Comparison of ENCODE assay signal across 9 mouse cellular contexts in genomic region chr19:24606390-24606976, GRCm38 (mm10). TPM values are rescaled to one million over a fixed set of nuclear protein-coding genes. Genes with fewer than 3 reads are reported as not detected.
DNase-seq lines count a peak whose midpoint lies in the region; ATAC-seq and TF ChIP-seq lines count a peak whose summit lies in the region.
"Had no signal": no experiment of that assay in that cellular context is flagged by ENCODE, and none has a peak within 500 bp of the region (broad histone marks: within the 10 kb centered on the region; RNA-seq: fewer than 3 reads in every experiment).

No protein-coding gene starts in this region.

- peak; percentile 43 for TF ChIP-seq CTCF in gastrocnemius, adult 2 months (IDR thresholded peaks at IDR 0.05)

- no peak overlapping the region for H3K27ac ChIP-seq in gastrocnemius, adult 2 months
- H3K27ac ChIP-seq in neural tube, embryonic 11.5 days (ENCODE audit: low read depth, low read length), result no peak overlapping the region
- H3K27ac ChIP-seq in neural tube, embryonic 15.5 days (replicated peaks), result no peak overlapping the region
- H3K27ac ChIP-seq in midbrain, embryonic 14.5 days (replicated peaks; ENCODE audit: low read depth, low read length), result no peak overlapping the region
- H3K27ac ChIP-seq: heart, embryonic 13.5 days had no signal

- ATAC-seq in neural tube, embryonic 11.5 days (ENCODE audit: insufficient read depth, low FRiP score, low TSS enrichment), result no peak
- ATAC-seq in neural tube, embryonic 15.5 days (ENCODE audit: low FRiP score), result no peak
- no peak for ATAC-seq in midbrain, embryonic 14.5 days (ENCODE audit: low FRiP score, low TSS enrichment)

- H3K4me1 ChIP-seq in neural tube, embryonic 11.5 days (ENCODE audit: control insufficient read depth, insufficient read depth, low read length), result no peaks in the 10 kb centered on the region
- H3K4me1 ChIP-seq in neural tube, embryonic 15.5 days, result no peaks in the 10 kb centered on the region
- no peaks in the 10 kb centered on the region for H3K4me1 ChIP-seq in midbrain, embryonic 14.5 days (ENCODE audit: control insufficient read depth, insufficient read depth, low read length)
- H3K4me1 ChIP-seq: heart, embryonic 13.5 days had no signal

- no peak overlapping the region for H3K4me2 ChIP-seq in neural tube, embryonic 11.5 days (ENCODE audit: low read depth)
- no peak overlapping the region for H3K4me2 ChIP-seq in neural tube, embryonic 15.5 days
- H3K4me2 ChIP-seq in midbrain, embryonic 14.5 days (ENCODE audit: low read length), result no peak overlapping the region
- H3K4me2 ChIP-seq: heart, embryonic 13.5 days had no signal

- no peak overlapping the region for H3K9ac ChIP-seq in neural tube, embryonic 11.5 days (ENCODE audit: low read length)
- no peak overlapping the region for H3K9ac ChIP-seq in neural tube, embryonic 15.5 days (replicated peaks)
- no peak overlapping the region for H3K9ac ChIP-seq in midbrain, embryonic 14.5 days (replicated peaks; ENCODE audit: low read length)
- H3K9ac ChIP-seq: heart, embryonic 13.5 days had no signal

- H3K9me3 ChIP-seq in neural tube, embryonic 11.5 days (ENCODE audit: control insufficient read depth, low read length), result no peaks in the 10 kb centered on the region
- no peaks in the 10 kb centered on the region for H3K9me3 ChIP-seq in neural tube, embryonic 15.5 days (replicated peaks)
- H3K9me3 ChIP-seq in midbrain, embryonic 14.5 days (ENCODE audit: control insufficient read depth, low read length), result no peaks in the 10 kb centered on the region
- H3K9me3 ChIP-seq: heart, embryonic 13.5 days had no signal

- no peak overlapping the region for H3K4me3 ChIP-seq in gastrocnemius, adult 2 months
- H3K4me3 ChIP-seq in neural tube, embryonic 11.5 days (ENCODE audit: low read depth, low read length), result no peak overlapping the region
- no peak overlapping the region for H3K4me3 ChIP-seq in neural tube, embryonic 15.5 days (replicated peaks)
- no peak overlapping the region for H3K4me3 ChIP-seq in midbrain, embryonic 14.5 days (replicated peaks; ENCODE audit: low read depth, low read length)
- H3K4me3 ChIP-seq: heart, embryonic 13.5 days had no signal

- H3K27me3 ChIP-seq in neural tube, embryonic 11.5 days (ENCODE audit: control insufficient read depth, insufficient read depth, low read length), result no peaks in the 10 kb centered on the region
- H3K27me3 ChIP-seq in neural tube, embryonic 15.5 days (replicated peaks), result no peaks in the 10 kb centered on the region
- no peaks in the 10 kb centered on the region for H3K27me3 ChIP-seq in midbrain, embryonic 14.5 days (ENCODE audit: control insufficient read depth, insufficient read depth, low read length)

- no peaks in the 10 kb centered on the region for H3K36me3 ChIP-seq in neural tube, embryonic 11.5 days (ENCODE audit: control insufficient read depth, insufficient read depth, low read length)
- no peaks in the 10 kb centered on the region for H3K36me3 ChIP-seq in neural tube, embryonic 15.5 days
- no peaks in the 10 kb centered on the region for H3K36me3 ChIP-seq in midbrain, embryonic 14.5 days (ENCODE audit: control insufficient read depth, insufficient read depth, low read length)
- H3K36me3 ChIP-seq: heart, embryonic 13.5 days had no signal

- 79% methylated on average over 5 of the region's 5 CpGs for WGBS in neural tube, embryonic 11.5 days
- 80% methylated on average over 5 of the region's 5 CpGs for WGBS in neural tube, embryonic 15.5 days
- WGBS in large intestine, adult 2 months, result 35% methylated on average over 5 of the region's 5 CpGs
- 76% methylated on average over 5 of the region's 5 CpGs for WGBS in midbrain, embryonic 14.5 days

- intact Hi-C loops in gastrocnemius, adult 2 months (cut with DNase I), result no loop called here
- intact Hi-C loops in gastrocnemius, postnatal 36 days (cut with DNase I), result no loop called here
- intact Hi-C loops in left cerebral cortex, postnatal 25 days (cut with DNase I), result no loop called here

- no peak for DNase-seq in gastrocnemius, adult 2 months
- no peak for DNase-seq in gastrocnemius, postnatal 36 days
- DNase-seq in neural tube, embryonic 11.5 days (ENCODE audit: low spot score), result peak; percentile 23
- peak; percentile 35 for DNase-seq in large intestine, adult 2 months (ENCODE audit: low read depth, low spot score)
- DNase-seq in thymus, postnatal 25 days, result peak; percentile 33
- DNase-seq in left cerebral cortex, postnatal 25 days (ENCODE audit: low spot score in 2 of 2), result no peak
- no peak for DNase-seq in midbrain, embryonic 14.5 days

RNA-seq across cellular contexts. Expression of gene Pip5k1b, which starts 50.8 kb away (rescaled TPM):
- under 1 TPM; 0.23 to 0.53 TPM for total RNA-seq in gastrocnemius, adult 2 months (2021)
- under 1 TPM; 0.44 to 0.46 TPM for total RNA-seq in gastrocnemius, postnatal 36 days (2021)
- 1.3 and 2.7 TPM in 2 replicates for polyA plus RNA-seq in neural tube, embryonic 11.5 days (2014; fragmentation: Nextera tagmentation; extraction: Ambion mirVana)
- polyA plus RNA-seq in neural tube, embryonic 15.5 days (2015; fragmentation: Nextera tagmentation; extraction: Ambion mirVana), result 1.6 and 2.6 TPM in 2 replicates
- polyA plus RNA-seq in large intestine, adult 2 months (2012; rRNA removed), result 31.2 and 39.1 TPM in 2 replicates
- 10 to 100 TPM; 27.5 to 30.1 TPM for total RNA-seq in left cerebral cortex, postnatal 25 days (2021)
- 1.4 and 2.1 TPM in 2 replicates for polyA plus RNA-seq in midbrain, embryonic 14.5 days (2014; fragmentation: Nextera tagmentation; extraction: Ambion mirVana)

Comparison
In these comparisons a context has a peak if more than half of its experiments do, and no peak if none do; other contexts are left out.
1. DNase-seq: peak in neural tube, embryonic 11.5 days (single experiment), large intestine, adult 2 months (single experiment) and thymus, postnatal 25 days (single experiment); none in gastrocnemius, adult 2 months (single experiment), gastrocnemius, postnatal 36 days (0 of 2), left cerebral cortex, postnatal 25 days (0 of 2) and midbrain, embryonic 14.5 days (single experiment).